Mouse (Mus musculus): Measurements from ENCODE around the gene Ctnna3. TPM values are rescaled to one million over a fixed set of nuclear protein-coding genes. Genes with fewer than 3 reads are reported as not detected.
"Not testable (repeated sequence)": the region's sequence is repeated elsewhere in the genome, so short reads cannot be mapped to it uniquely, and the experiment has no call there.

Ctnna3 gene
- polyA plus RNA-seq, 1 experiment from 2014 or later = 0.41 TPM

DNA sequence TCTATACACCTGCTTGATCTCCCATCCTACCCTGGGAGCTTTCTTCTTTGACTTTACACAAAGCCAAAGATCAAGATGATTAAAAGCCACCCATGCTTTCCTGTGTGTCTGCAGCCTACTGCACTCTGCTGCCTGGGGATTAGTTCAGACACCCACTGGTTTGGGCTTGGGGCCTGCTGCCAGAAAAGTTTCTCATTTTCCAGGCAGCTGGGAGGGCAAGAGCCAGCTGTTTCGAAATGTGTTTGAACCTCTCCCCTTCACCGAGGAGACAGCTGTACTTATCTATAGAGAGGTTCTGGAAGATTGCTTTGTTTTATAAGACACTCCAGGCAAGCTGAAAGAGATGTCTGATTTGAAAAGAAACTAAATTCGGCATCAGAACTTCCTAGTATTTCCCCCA lies 1563.0 kb downstream of the Ctnna3 start:
- no peak overlapping the region for H3K27ac ChIP-seq (ENCODE audit: low read depth, low read length)
- no peak overlapping the region for H3K4me2 ChIP-seq (ENCODE audit: low read length)
- H3K27me3 ChIP-seq (replicated peaks; ENCODE audit: control insufficient read depth, insufficient read depth, low read length) = no peaks in the 10 kb centered on the region
- DNase-seq (ENCODE audit: low spot score) = peak; percentile 3
- H3K9me3 ChIP-seq (replicated peaks; ENCODE audit: control insufficient read depth, low read length) = no peaks in the 10 kb centered on the region
- no peaks in the 10 kb centered on the region for H3K4me1 ChIP-seq (ENCODE audit: control insufficient read depth, insufficient read depth, low read length)
- no peak overlapping the region for H3K4me3 ChIP-seq (ENCODE audit: low read depth, low read length)
- no peak overlapping the region for H3K9ac ChIP-seq (ENCODE audit: low read length)
- no peak for ATAC-seq
- H3K36me3 ChIP-seq (ENCODE audit: control insufficient read depth, insufficient read depth, low read length) = no peaks in the 10 kb centered on the region
- WGBS = 36% methylated on average over 3 of the region's 3 CpGs

DNA sequence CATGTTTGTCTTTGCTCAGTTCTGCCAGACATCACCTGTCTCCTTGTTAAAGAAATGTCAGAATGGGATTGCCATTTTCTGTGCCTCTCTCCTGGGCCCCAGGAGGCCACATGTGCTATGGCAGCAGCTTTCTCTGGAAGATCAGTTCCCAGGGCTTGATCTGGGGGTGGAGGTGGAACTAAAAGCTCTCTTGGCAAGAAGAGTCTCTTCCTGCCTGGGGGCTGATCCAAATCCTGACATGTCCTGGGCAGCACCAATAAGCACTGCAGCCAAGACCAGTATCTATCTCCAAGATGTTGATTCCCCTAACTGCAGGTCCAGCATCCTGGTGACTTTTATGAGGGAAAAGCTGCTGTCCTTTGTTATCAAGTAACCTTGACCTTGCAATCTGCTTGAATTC lies 1583.6 kb downstream of the Ctnna3 start:
- Histone ChIP-seq H3K4me1 (ENCODE audit: control insufficient read depth, insufficient read depth, low read length) (no peaks in the 10 kb centered on the region), H3K9me3 (replicated peaks; ENCODE audit: control insufficient read depth, low read length) (no peaks in the 10 kb centered on the region), H3K27ac (ENCODE audit: low read depth, low read length) (no peak overlapping the region), H3K4me2 (ENCODE audit: low read length) (no peak overlapping the region), H3K4me3 (ENCODE audit: low read depth, low read length) (no peak overlapping the region), H3K27me3 (replicated peaks; ENCODE audit: control insufficient read depth, insufficient read depth, low read length) (no peaks in the 10 kb centered on the region), H3K36me3 (ENCODE audit: control insufficient read depth, insufficient read depth, low read length) (no peaks in the 10 kb centered on the region), H3K9ac (ENCODE audit: low read length) (no peak overlapping the region)
- ATAC-seq (no peak), DNase-seq (ENCODE audit: low spot score) (no peak)

DNA sequence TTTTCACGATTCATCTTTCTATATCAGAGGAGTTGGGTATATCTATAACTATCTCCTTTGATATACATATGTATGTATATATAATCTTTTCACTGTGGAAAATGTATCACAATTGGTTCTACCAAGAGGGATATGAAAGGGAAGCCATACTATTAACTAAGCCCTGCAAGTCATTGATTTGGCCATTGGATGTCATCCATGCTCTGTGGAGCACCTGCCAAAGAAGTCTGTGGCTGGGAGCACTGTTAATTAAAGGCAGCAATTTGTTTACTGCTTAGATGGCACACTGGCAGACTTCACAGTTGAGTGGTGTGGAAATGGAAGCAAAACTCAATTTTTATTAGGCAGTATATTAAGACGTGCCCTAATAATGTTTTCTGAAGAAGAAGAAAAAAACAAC lies 1592.8 kb downstream of the Ctnna3 start:
- no peak overlapping the region for H3K4me3 ChIP-seq (ENCODE audit: low read depth, low read length)
- H3K27ac ChIP-seq (ENCODE audit: low read depth, low read length) = no peak overlapping the region
- H3K36me3 ChIP-seq (ENCODE audit: control insufficient read depth, insufficient read depth, low read length) = no peaks in the 10 kb centered on the region
- ATAC-seq (no peak), DNase-seq (ENCODE audit: low spot score) (peak; percentile 33)
- no peaks in the 10 kb centered on the region for H3K27me3 ChIP-seq (replicated peaks; ENCODE audit: control insufficient read depth, insufficient read depth, low read length)
- 76% methylated on average over 2 of the region's 2 CpGs for WGBS
- no peak overlapping the region for H3K4me2 ChIP-seq (ENCODE audit: low read length)
- no peaks in the 10 kb centered on the region for H3K9me3 ChIP-seq (replicated peaks; ENCODE audit: control insufficient read depth, low read length)
- H3K4me1 ChIP-seq (ENCODE audit: control insufficient read depth, insufficient read depth, low read length) = no peaks in the 10 kb centered on the region
- no peak overlapping the region for H3K9ac ChIP-seq (ENCODE audit: low read length)

DNA sequence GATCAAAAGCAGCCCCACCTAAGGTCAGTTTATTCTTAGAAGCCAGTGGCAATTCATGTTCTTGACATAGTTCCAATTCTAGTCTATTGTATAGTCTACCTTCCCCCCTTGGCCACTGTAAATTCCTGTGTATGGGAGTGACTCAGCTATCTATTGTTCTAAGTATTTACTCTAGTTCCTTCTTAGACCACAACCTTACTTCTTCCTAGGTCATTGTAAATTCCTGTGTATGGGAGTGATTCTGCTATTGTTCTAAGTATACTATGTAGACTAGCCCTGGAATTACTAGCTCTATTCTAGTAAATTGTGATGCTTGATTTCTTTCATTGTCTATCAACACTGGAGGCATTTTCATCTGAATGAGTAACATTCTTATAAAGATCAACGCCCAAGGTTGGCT lies 1603.6 kb downstream of the Ctnna3 start:
- WGBS = 86% methylated on average over 1 of the region's 1 CpGs
- H3K9me3 ChIP-seq (replicated peaks; ENCODE audit: control insufficient read depth, low read length) = not testable (repeated sequence)

More for the DNA sequence above, 1603.6 kb downstream of the Ctnna3 start:
- H3K36me3 ChIP-seq (ENCODE audit: control insufficient read depth, insufficient read depth, low read length); H3K27me3 ChIP-seq (replicated peaks; ENCODE audit: control insufficient read depth, insufficient read depth, low read length); DNase-seq (ENCODE audit: low spot score); H3K9ac ChIP-seq (ENCODE audit: low read length); H3K4me1 ChIP-seq (ENCODE audit: control insufficient read depth, insufficient read depth, low read length); H3K27ac ChIP-seq (ENCODE audit: low read depth, low read length); H3K4me3 ChIP-seq (ENCODE audit: low read depth, low read length); ATAC-seq; H3K4me2 ChIP-seq (ENCODE audit: low read length): not testable (repeated sequence)

Other genes with a start within 250 kb of the Ctnna3 start
- gene Mypn, start 226.1 kb upstream of the Ctnna3 start, polyA plus RNA-seq (2014; fragmentation: Nextera tagmentation; extraction: Ambion mirVana) = 0.10 and 0.15 TPM in 2 replicates
- 36.6 and 37.7 TPM in 2 replicates for gene Herc4, start 186.3 kb upstream of the Ctnna3 start, polyA plus RNA-seq (2014; fragmentation: Nextera tagmentation; extraction: Ambion mirVana)
- 5.6 and 6.2 TPM in 2 replicates for gene Sirt1, start 48.4 kb upstream of the Ctnna3 start, polyA plus RNA-seq (2014; fragmentation: Nextera tagmentation; extraction: Ambion mirVana)
- gene Dnajc12, start 47.7 kb upstream of the Ctnna3 start, polyA plus RNA-seq (2014; fragmentation: Nextera tagmentation; extraction: Ambion mirVana) = 9.8 and 11.2 TPM in 2 replicates
- not detected in 2 replicates for gene Gm7075, start 8.3 kb upstream of the Ctnna3 start, polyA plus RNA-seq (2014; fragmentation: Nextera tagmentation; extraction: Ambion mirVana)

Measured in forebrain, embryonic 14.5 days (tissue).